Mouse (Mus musculus) megakaryocyte, adult 5-6 weeks (primary cell): Measurements from ENCODE around the gene Gpx7. TPM values are rescaled to one million over a fixed set of nuclear protein-coding genes. Genes with fewer than 3 reads are reported as not detected.
"Not testable (repeated sequence)": the region's sequence is repeated elsewhere in the genome, so short reads cannot be mapped to it uniquely, and the experiment has no call there.

ENCODE experiments used
- ATAC-seq: 2 replicates; pipeline ENCODE4 v1.8.0; 2016; ENCODE audit warnings: mild to moderate bottlenecking, inconsistent platforms; ENCODE audit not compliant: poor library complexity, severe bottlenecking
- total RNA-seq, 2 experiments: library from RNA; stranded (forward) in 1 of 2; stranded (reverse) in 1 of 2; fragments of 153-499, 151-499 nt in 1 of 2; fragments of 221-1000, 200-1000 nt in 1 of 2; gene quantifications; 2 replicates each; pipeline versions ENCODE4 v1.2.3 to v1.2.4; 2015 to 2017

Gene Gpx7
- total RNA-seq, 2 experiments from 2014 or later = 0.11 to 0.38 TPM

DNA sequence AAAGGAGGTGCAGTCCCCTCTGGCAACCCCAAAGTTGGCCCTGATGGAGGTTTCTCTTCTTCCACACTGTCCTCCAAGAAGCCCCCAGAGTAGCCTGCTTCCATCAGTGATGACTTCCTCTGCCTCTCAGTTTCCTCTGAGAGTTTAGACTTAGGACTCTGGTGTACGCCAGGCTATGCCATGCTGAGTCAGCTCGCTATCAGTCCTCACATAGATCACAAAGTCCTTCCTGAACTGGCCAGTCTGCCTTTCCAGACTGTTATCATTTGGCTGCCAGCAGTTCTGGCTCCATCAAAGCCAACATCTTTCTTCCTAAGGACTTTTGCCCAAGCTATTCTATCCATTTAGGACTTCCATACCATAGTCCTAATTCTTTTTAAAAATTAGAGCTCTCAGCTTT lies 14.2 kb downstream of the Gpx7 start:
- ATAC-seq = no peak

DNA sequence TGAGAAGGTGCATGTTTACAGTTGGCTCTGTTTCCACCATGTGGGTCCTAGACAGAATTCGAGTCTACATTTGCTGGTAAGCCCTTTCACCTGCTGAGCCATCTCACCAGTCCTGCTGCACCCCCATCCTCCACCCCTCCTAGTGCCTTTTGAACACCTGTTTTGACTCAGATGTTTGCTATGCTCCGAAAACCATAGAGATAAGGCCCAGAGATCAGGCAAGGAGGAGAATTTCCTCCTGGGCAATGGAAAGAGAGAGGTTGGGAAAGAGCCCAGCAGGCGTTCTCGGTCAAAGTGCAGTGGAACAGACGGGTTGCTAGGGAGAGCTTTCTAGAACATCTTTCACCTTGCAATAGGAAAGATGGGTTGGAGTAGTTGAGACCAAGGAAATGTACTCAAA lies 15.6 kb downstream of the Gpx7 start:
- ATAC-seq = no peak

DNA sequence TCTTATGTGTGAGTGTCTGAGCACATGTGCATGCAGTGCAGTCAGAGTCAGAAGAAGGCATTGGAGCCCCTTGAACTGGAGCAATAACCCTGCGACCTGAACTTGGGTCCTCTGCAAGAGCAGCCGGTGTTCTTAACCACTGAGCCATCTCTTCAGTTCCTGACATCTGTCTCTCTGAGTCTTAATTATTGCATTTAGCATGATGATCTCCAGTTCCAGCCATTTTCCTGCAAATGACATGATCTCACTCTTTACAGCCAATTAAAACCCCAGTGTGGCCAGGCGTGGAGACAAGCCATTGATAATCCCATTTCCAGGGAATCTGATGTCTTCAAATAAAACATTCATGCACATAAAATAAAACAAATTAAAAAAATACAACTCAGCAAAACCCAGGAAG lies 18.0 kb downstream of the Gpx7 start:
- ATAC-seq = no peak

DNA sequence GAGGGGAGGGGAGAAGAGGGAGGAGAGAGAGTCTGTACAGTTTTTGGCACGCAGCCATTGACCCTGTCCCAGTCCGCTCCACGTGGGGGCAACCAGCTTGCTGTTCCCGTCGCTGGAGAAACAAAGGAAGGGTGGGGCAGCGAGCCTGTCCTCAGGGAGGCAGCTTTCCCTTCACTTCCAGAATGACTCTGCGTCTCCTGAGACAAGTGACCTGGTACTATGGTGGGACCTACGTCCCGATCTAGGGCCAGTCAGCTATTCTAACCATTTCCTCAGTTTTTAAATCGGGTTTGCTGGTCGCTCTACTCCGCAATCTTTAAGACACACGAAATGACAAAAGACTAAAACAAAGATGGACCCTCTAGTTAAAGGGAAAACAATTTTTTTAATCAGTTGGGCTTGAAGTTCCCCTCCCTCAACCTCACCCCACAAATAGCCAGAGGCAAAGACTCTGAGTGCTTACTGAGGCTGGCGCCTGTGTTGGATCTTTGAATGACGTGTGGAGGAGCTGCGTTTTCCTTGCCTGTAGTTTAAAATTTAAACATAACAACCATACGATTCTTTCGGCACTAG lies 19.0 kb downstream of the Gpx7 start:
- ATAC-seq = peak; percentile 21; the same call in 1 of the 2 replicates

DNA sequence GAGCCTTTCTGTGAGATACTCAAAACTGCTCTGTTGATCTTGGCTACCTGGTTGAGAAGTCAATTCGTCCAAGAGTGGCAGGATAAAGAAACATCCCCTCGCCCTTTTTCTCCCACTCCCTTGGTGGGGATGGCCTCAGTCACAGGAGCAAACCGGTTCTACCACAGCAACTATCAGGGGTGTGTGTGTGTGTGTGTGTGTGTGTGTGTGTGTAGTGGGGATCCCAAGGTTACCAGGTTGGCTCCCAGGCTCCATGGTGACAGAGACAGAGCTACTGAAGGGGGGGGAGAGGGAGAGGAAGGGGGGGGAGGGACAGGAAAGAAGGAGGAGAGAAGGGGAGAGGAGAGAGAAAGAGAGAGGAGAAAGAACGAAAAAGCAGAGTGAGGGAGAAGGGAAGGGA lies 19.7 kb downstream of the Gpx7 start:
- no peak for ATAC-seq

DNA sequence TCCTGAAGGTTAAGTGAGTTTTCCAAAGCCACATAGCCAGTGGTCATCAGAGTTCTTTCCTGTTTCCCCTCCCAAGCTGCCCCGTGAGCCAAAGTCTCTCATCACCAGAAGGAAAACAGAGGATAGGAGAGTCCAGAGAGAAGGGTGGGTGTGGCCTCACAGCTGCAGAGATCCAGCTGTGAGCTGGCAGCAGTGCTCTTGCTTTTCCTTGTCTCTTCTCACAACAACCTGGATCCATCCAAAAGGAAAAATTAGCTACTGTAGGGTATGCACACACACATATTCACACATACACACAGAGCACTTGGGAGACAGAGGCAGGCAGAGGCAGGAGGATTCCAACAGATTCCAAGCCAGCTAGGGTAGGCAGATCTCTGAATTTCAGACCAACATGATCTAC lies 20.7 kb downstream of the Gpx7 start:
- no peak for ATAC-seq

DNA sequence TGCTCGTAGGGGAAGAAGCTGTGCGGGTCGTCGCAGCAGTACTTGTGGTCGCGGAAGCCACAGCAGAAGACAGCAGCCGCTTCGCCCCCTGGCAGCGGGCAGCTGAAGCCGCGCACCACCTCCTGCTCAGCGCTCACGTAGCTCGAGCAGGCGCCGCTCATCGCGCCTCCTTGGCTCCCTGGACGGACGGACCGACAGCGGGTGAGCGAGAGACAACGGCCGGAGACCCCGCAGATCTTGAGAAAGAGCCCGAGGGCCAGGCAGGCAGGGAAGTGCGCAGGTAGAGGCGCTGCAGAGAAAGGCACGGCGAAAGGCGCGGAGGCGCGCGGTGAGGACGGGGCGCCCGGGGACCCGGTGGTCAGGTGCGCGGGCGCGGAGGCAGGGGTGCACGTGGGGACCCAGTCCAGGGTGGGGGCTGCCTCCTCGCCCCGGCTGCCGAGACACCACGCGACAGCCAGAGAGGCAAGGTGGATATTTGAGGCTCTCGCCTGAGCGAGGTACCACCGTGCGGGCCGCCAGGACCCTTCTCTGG lies 23.5 kb downstream of the Gpx7 start, which contains the start of gene Shisal2a:
Shisal2a (minus strand) TSS at position 167 of the 532 bp plus-strand sequence.
- ATAC-seq = no peak

DNA sequence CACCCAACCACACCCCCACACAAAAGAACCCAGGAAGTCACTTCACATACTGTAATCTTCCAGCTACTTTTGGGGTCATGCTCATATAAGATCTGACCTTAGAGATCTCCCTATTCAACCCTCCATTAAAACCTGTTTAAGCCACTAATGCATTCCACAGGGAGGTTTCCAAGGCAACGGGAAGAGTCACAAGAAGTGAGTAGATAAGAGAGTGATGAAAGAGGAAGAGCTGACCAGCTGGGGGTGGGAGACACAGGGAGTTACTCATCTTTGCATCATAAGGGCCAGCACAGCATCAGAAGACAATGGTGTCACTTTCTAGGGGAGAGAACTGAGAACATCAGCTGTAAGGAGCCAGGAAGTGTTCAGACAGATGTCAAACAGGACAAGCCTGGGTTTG lies 26.6 kb downstream of the Gpx7 start:
- peak; percentile 66 for ATAC-seq

DNA sequence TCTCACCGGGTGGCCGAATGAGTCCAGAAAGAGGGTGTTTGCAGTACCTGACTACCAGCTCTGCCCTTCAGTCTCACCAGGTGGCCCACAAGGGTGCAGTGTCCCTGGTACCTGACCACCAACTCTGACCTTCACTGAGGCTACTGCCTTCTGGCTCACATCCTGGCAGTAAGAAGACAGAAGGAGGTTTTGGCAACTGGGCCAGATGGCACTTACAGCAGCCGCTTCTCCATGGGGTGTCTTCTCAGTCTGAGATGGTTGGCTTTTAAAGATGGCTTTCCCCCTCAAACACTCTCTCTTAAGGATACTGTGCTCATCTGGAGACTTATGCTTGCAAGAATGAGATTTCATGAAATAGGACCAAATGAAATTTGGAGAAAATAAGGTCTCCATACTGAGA lies 27.3 kb downstream of the Gpx7 start:
- ATAC-seq = no peak

DNA sequence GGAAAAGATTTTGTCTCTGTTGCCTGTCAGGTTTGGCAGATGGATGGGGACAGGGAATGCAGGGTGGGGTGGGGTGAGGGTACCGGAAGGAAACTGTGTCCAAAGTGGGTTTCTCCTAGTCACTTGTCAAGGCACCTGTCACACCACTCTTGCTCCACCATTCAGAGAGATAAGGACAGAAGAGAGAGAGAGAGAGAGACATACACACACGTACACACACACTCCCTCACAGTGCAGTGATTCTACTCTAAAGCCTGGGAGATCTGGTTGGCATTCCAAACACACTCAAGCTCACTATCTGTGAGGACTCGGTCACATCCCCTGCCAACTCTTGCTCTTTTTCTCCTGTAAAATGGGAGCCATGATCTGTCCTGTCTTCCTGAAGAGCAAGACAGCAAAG lies 34.6 kb downstream of the Gpx7 start:
- ATAC-seq = no peak

DNA sequence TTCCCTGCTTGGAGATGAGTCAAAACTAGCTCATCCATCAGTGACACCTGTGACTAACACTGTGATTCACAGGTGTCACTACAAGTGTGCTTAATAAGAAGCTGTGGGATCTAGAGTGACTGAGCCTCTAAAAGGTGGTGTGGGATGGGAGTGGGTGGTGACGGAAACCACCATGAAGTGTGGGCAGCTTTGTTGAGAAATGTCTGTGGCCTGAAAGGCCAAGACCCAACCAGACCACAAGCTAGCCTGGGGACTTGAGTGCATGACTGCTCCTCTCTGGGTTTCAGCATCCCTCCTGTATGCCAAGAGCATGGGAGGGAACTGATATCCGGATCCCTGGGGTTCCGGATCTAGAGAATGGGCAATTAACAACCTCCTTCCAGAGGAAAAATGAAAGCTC lies 35.3 kb downstream of the Gpx7 start:
- peak; percentile 68 for ATAC-seq

DNA sequence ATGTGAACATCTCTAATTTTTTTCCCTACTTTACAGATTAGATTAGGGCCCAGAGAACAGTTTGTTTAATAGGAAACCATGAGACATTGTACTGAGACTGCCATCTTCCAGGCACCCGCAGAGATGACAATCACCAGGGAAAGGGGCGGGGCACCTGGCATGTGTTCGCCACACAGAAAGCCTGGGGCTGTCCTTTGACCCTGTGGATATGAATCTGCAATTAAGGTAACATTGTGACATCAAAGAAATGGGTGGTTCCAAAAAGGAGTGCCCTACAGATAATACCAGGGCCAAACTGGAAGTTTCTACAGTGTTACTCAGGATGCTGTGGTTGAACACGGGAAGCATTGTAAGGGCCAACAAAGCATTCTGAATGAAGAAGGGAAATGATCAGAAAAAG lies 36.4 kb downstream of the Gpx7 start:
- ATAC-seq = peak; percentile 53

DNA sequence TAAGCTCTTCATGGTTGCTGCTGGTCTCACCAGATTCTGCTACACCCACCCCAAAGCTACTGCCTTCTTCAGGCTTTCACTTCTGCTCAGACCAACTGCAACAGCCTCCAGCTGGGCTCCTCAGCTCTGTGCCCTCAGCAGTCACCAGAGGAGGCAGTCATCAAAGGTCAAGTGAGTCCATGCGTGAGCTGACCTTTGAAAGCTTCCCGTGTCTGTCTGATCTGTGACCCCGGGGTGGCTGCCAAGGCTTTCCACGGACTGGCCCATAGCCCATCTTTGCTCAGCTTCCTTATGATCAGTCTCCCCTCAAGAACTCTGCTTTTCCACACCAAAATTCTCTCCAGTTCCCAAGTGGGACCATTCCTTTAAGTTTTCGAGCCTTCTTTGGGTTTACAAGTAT lies 37.5 kb downstream of the Gpx7 start:
- peak; percentile 75 for ATAC-seq

DNA sequence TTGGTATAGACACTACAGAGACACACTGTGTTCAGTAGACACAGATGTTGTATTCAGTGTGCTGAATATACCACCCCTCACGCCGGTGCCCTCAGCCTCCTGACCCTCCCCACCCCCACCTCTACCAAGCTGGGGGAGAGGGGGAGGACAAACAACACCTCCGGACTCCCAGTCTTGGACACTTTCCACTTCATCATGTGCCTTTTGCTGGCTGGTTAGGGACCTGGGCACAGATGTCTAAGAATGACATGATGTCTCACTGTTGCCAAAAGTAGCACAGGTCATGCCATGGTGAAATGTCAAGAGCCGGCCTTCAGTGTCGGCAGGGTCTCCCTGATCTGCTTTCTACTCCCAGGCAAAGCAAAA lies 42.7 kb downstream of the Gpx7 start:
- no peak for ATAC-seq

DNA sequence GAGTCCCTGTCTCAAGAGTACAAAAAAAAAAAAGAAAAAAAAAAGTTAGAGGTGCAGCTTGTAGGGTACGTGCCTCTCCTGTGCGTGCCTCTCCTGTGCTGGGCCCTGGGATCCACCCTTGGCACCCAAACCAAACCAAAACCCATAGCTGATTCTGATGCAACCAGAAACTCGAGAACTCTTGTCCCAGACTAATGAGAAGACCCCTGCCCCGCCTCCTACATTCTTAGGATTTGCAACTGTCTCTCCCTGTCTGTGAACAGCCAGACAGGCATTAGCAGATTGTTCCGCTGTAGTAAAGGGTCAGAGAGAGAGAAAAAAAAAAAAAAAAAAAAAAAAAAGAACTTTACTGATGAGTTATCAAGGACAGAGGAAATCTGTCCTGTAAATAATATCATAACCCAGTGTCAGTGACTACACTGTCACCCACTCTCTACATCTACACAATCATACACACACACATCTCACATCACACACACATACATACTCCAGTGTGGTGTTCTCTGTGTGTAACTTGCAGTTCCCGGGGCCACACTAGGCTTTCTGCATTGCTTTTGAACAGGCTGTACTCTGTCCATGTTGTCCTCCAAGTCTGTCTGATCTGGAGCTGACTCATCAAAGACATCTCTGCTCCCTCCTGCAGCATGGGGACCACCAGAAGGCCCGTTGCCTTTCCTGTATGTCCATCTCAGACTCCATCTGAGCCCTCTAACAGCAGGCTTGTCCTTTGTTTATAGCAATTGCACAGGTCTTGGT lies 43.2 kb downstream of the Gpx7 start:
- no peak for ATAC-seq

DNA sequence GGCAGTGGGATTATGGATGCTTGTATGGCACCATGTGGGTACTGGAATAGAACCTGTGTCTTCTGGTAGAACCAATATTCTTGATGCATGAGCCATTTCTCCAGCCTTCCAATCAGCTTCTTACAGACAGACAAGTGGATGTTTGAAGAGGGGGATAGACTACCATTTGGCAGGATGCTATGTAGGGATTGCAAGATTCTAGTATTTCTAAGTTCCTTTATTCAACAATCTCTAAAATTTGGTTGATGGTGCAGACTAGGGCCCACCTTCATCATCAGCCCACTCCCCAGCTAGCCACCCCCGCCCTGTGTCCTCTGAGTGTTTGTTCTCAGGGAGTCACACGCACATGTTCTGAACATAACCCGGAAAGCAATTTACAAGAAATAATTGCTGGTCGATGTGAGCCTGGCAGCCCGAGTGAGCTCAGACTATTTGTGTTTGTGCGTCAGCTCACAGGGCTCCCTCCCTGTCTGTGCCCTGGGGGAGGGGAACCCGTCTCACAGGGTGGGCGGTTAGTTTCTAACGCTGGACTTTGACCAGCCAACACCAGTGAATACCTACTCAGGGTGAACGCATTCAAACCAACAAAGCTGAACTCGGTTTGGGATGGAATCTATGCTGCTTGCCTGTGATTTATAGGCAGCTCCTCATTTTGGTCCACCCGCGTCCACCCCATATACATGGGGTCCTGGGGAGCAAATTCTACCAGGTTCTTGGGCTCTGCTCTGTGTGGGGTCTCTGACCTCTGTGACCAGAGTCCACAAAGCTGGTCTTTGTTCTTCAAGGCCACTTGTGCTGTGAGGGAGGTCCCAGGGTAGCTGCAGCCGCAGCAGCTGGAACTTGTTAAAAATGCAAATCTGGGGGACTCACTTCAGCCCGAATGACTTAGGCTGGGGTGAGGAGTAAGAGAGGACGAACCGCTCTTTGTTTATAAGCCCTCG lies 44.2 kb downstream of the Gpx7 start:
- no peak for ATAC-seq

DNA sequence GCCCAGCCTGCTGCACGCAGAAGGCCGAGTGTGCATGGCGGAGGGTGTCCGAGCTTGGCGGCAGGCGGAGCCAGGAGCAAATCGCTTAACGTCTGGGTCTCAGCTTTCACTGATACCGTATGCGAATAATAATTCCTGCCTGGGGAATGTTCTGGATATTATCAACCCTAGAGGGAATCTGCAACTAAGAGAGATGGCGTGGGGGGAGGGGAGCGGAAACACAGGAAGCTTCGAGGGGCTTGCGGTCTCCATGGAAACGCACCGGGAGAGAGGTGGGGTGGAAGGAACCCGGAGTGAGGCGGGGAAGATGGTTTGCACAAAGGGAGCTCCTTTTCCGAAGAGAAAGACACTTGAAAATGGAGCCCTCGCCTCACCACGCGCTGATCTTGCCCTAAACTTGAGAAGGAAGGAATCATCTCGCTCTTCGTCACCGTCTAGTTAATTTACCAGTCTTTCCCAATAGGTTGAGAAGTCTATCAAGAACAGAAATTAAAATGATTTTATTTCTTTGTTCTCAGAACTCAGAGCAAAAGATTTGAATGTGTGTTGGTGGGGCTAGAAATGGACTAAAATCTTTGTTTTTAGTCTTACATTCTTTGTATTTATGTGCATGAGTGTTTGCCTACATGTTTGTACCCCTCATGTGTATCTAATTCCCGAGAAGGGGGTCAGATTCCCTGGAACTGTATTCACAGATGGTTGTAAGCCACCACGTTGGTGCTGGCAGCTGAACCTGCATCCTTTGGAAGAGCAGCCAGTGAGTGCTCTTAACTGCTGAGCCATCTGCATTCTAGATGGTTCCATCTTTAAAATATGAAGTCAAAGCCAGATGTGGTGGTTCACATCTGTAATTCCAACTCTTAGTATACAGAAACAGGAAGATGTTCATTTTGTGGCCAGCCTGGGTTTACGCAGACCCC lies 46.4 kb downstream of the Gpx7 start:
- ATAC-seq = no peak

DNA sequence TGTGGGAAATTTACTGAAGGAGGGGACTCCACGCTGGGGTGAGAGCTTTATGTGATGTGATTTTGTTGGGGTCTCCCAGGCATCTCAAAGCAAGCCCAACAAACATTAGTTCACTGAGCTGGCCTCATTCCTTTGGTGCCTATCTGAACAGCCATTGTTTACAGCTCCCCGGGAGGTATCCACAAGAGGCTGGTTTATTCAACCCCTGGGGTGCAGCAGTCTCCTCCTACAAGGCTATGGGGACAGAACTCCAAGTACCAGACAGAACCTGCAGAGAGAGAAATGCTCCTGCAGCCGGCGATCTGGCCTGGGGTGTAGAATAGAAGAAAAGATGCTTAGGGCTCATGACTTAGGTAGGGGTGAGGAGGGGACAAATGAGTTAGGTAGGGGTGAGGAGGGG lies 48.3 kb downstream of the Gpx7 start:
- ATAC-seq = no peak

DNA sequence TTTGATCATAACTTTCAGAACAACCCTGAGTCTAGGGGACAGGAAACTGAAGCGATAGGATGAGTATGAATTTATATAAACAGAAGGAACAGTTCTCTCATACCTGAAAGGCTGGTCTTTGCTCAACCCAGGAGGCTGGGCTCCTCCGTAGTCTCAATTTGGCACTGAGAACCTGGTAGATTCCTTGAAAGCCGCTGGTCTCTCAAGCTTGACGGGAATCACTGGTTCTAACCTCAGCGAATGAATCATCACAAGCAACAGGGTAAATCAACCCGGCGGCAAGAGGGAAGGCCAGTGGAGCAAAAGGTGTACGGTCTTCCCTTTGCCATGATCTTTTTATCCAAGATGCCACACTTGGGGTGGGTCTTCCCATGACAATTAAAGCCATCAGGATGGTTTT lies 49.3 kb downstream of the Gpx7 start:
- ATAC-seq = no peak

DNA sequence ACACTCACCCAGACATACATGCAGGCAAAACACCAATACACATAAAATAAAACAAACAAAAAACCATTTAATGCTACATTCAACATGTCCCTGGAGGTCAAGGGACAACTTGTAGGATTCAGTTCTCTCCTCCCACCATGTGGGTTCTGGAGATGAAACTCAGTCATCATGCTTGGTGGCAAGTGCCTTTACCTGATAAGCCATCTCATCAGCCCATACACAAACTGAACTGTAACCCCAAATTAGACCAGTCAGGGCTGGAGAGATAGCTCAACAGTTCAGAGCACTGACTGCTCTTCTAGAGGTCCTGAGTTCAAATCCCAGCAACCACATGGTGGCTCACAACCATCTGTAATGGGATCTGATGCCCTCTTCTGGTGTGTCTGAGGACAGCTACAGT lies 53.2 kb downstream of the Gpx7 start:
- not testable (repeated sequence) for ATAC-seq
